Mouse (Mus musculus) bone marrow, adult 2 months (tissue): ENCODE measurements around the gene Ggt1.

Experiments
- CTCF ChIP-seq: fragments of 200-500 bp; IDR thresholded peaks from 2 replicates; pipeline ENCODE4 v1.5.1; 2011; ENCODE audit warnings: low read length, control low read depth; ENCODE audit not compliant: control insufficient read depth, insufficient read depth
- POLR2A ChIP-seq: fragments of 200-500 bp; IDR thresholded peaks from 2 replicates; pipeline ENCODE4 v1.6.1; 2011; ENCODE audit warnings: low read depth, mild to moderate bottlenecking, control low read depth, low read length, borderline replicate concordance; ENCODE audit not compliant: control insufficient read depth

GRCm38 (mm10) chr10:75592585-75592984 is 31.2 kb downstream of the Ggt1 start:
- TF ChIP-seq CTCF (no peak), POLR2A (no peak)
